Comparison of ENCODE assay signal across 8 mouse cellular contexts in genomic region chr6:112809658-112810520, GRCm38 (mm10).
DNase-seq lines count a peak whose midpoint lies in the region; ATAC-seq lines count a peak whose summit lies in the region.

No protein-coding gene starts in this region.

- intact Hi-C loops in left cerebral cortex, postnatal 25 days (cut with DNase I), result no loop called here

- peaks cover 22% of the 10 kb centered on the region for H3K4me1 ChIP-seq in forebrain, embryonic 14.5 days (ENCODE audit: control insufficient read depth, insufficient read depth, low read length)

- DNase-seq in right cerebral cortex, adult 18-20 months, result peak; percentile 54
- DNase-seq in right cerebral cortex, postnatal 14 days, result no peak
- peak; percentile 95 for DNase-seq in forebrain, embryonic 14.5 days (ENCODE audit: low spot score)
- peak; percentile 43 to 65 for DNase-seq in left cerebral cortex, postnatal 25 days (ENCODE audit: low spot score in 2 of 2)
- DNase-seq in right cerebral cortex, postnatal 4 days, result peak; percentile 40
- DNase-seq in cerebellum, adult 11 months, result no peak
- no peak for DNase-seq in urinary bladder, postnatal 36 days (ENCODE audit: low spot score in 2 of 2)
- DNase-seq in gastrocnemius, postnatal 25 days, result no peak

- 3% methylated on average over 15 of the region's 15 CpGs for WGBS in forebrain, embryonic 14.5 days

- peak overlapping the region; percentile 18; the same call in 1 of the 2 replicates for H3K9ac ChIP-seq in forebrain, embryonic 14.5 days (ENCODE audit: low read length)

- H3K36me3 ChIP-seq in forebrain, embryonic 14.5 days (ENCODE audit: control insufficient read depth, insufficient read depth, low read length), result no peaks in the 10 kb centered on the region

- no peaks in the 10 kb centered on the region for H3K27me3 ChIP-seq in forebrain, embryonic 14.5 days (replicated peaks; ENCODE audit: control insufficient read depth, insufficient read depth, low read length)

- H3K9me3 ChIP-seq in forebrain, embryonic 14.5 days (replicated peaks; ENCODE audit: control insufficient read depth, low read length), result no peaks in the 10 kb centered on the region

- H3K4me2 ChIP-seq in forebrain, embryonic 14.5 days (ENCODE audit: low read length), result peak overlapping the region; percentile 29; the same call in 1 of the 2 replicates

- H3K27ac ChIP-seq in forebrain, embryonic 14.5 days (ENCODE audit: low read depth, low read length), result peak overlapping the region; percentile 90

- H3K4me3 ChIP-seq in forebrain, embryonic 14.5 days (ENCODE audit: low read depth, low read length), result no peak overlapping the region

- ATAC-seq in forebrain, embryonic 14.5 days, result peak; percentile 93

Comparison
In these comparisons a context has a peak if more than half of its experiments do, and no peak if none do; other contexts are left out.
1. DNase-seq: peak in right cerebral cortex, adult 18-20 months (single experiment), forebrain, embryonic 14.5 days (single experiment), left cerebral cortex, postnatal 25 days (2 of 2) and right cerebral cortex, postnatal 4 days (single experiment); none in right cerebral cortex, postnatal 14 days (single experiment), cerebellum, adult 11 months (single experiment), urinary bladder, postnatal 36 days (0 of 2) and gastrocnemius, postnatal 25 days (single experiment).